ENCODE assay signal across 27 mouse cellular contexts in the genomic region with DNA sequence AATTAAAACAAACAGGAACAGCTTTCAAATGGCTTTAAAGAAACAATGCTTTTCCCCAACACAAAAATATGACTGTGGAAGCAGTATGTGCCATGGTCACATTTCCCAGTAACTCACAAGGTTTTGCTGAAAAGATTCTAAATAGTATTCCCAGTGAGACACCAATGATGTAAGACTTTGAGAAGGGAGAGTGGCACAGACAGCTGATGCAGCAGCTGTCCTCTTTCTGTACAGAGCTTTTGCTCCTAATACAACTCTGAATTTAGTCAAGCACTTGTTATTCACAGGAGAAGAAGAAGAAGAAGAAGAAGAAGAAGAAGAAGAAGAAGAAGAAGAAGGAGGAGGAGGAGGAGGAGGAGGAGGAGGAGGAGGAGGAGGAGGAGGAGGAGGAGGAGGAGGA.
"Had no signal": no experiment of that assay in that cellular context is flagged by ENCODE, and none has a peak within 500 bp of the region (broad histone marks: within the 10 kb centered on the region; RNA-seq: fewer than 3 reads in every experiment).

No protein-coding gene starts in this region.

- H3K4me3 ChIP-seq: gastrocnemius, adult 2 months; heart, embryonic 10.5 days; heart, embryonic 12.5 days; hindbrain, embryonic 10.5 days; hindbrain, embryonic 12.5 days; intestine, embryonic 15.5 days; layer of hippocampus, adult 2 months; left cerebral cortex, adult 2 months; limb, embryonic 12.5 days; limb, embryonic 15.5 days; liver, embryonic 12.5 days had no signal

- H3K27ac ChIP-seq: gastrocnemius, adult 2 months; heart, embryonic 10.5 days; hindbrain, embryonic 10.5 days; hindbrain, embryonic 12.5 days; hindbrain, embryonic 14.5 days; intestine, embryonic 15.5 days; layer of hippocampus, adult 2 months; left cerebral cortex, adult 2 months; limb, embryonic 12.5 days; limb, embryonic 15.5 days; liver, embryonic 12.5 days; liver, embryonic 14.5 days had no signal

- DNase-seq: gastrocnemius, adult 2 months; gastrocnemius, postnatal 10 days; gastrocnemius, postnatal 25 days; heart, adult 18-20 months; heart, postnatal 10 days; heart, postnatal 4 days; kidney, adult 18-20 months; kidney, adult 8-10 months; kidney, postnatal 10 days; kidney, postnatal 25 days; kidney, postnatal 4 days; left cerebral cortex, postnatal 4 days had no signal

- H3K9me3 ChIP-seq: heart, embryonic 10.5 days; heart, embryonic 12.5 days; hindbrain, embryonic 10.5 days; hindbrain, embryonic 12.5 days; intestine, embryonic 15.5 days; limb, embryonic 12.5 days; limb, embryonic 15.5 days; liver, embryonic 12.5 days had no signal

- H3K4me1 ChIP-seq: liver, embryonic 12.5 days had no signal

- H3K9ac ChIP-seq: heart, embryonic 12.5 days; hindbrain, embryonic 12.5 days; hindbrain, embryonic 14.5 days; intestine, embryonic 15.5 days; limb, embryonic 12.5 days; limb, embryonic 15.5 days; liver, embryonic 12.5 days; liver, embryonic 14.5 days had no signal

- ATAC-seq: hindbrain, embryonic 16.5 days; inflammation-experienced regulatory T-cells, adult 6 months; intestine, embryonic 15.5 days; intestine, postnatal 0 days; liver, embryonic 12.5 days had no signal

- H3K27me3 ChIP-seq: heart, embryonic 12.5 days; intestine, embryonic 15.5 days; limb, embryonic 12.5 days; limb, embryonic 15.5 days; liver, embryonic 12.5 days had no signal

- H3K36me3 ChIP-seq: heart, embryonic 10.5 days; heart, embryonic 12.5 days; hindbrain, embryonic 10.5 days; hindbrain, embryonic 12.5 days; intestine, embryonic 15.5 days; limb, embryonic 12.5 days; limb, embryonic 15.5 days; liver, embryonic 12.5 days had no signal

- H3K4me2 ChIP-seq: heart, embryonic 12.5 days; hindbrain, embryonic 12.5 days; hindbrain, embryonic 14.5 days; intestine, embryonic 15.5 days; limb, embryonic 12.5 days; limb, embryonic 15.5 days; liver, embryonic 12.5 days had no signal
